Mouse (Mus musculus) kidney, embryonic 16.5 days (tissue): ENCODE measurements around the gene Slc25a11. TPM values are rescaled to one million over a fixed set of nuclear protein-coding genes. Genes with fewer than 3 reads are reported as not detected.
A peak's percentile ranks its signal among the peaks of the same experiment; 100 is the strongest.

Experiments used
- ATAC-seq: fragments of 200-750 bp; cut with Nextera tagmentation; 2 replicates; pipeline ENCODE4 v1.8.0; 2017; ENCODE audit warnings: moderate TSS enrichment; ENCODE audit not compliant: low FRiP score, low TSS enrichment
- H3K27ac ChIP-seq: fragments of 300-500 bp; sonication (generic); 2 replicates; pipeline ENCODE4 v1.5.1; 2014; ENCODE audit warnings: low read length
- H3K27me3 ChIP-seq: fragments of 300-500 bp; sonication (generic); 2 replicates; pipeline ENCODE4 v1.6.1; 2014; ENCODE audit warnings: low read length, control low read depth, mixed read lengths; ENCODE audit not compliant: insufficient read depth
- H3K36me3 ChIP-seq: fragments of 300-500 bp; sonication (generic); 2 replicates; pipeline ENCODE4 v1.6.1; 2014; ENCODE audit warnings: low read length, control low read depth, mixed read lengths; ENCODE audit not compliant: insufficient read depth
- H3K4me1 ChIP-seq: fragments of 300-500 bp; sonication (generic); 2 replicates; pipeline ENCODE4 v1.6.1; 2014; ENCODE audit warnings: low read length, control low read depth, mixed read lengths; ENCODE audit not compliant: insufficient read depth
- H3K4me2 ChIP-seq: fragments of 300-500 bp; sonication (generic); replicated peaks from 2 replicates; pipeline ENCODE4 v1.6.1; 2014; ENCODE audit warnings: low read depth, low read length
- H3K4me3 ChIP-seq: fragments of 300-500 bp; sonication (generic); 2 replicates; pipeline ENCODE4 v1.5.1; 2014; ENCODE audit warnings: mild to moderate bottlenecking, low read length
- H3K9ac ChIP-seq: fragments of 300-500 bp; sonication (generic); replicated peaks from 2 replicates; pipeline ENCODE4 v1.6.1; 2014; ENCODE audit warnings: low read length
- H3K9me3 ChIP-seq: fragments of 300-500 bp; sonication (generic); 2 replicates; pipeline ENCODE4 v1.6.1; 2016; ENCODE audit warnings: low read length, control low read depth
- WGBS: fragments of 180-500 bp; shearing (Covaris S2); extraction: QIAGEN DNeasy Blood & Tissue Kit; methylation state at CpG from one replicate; pipeline ENCODE4 v1.1.7; 2014; 5-methylcytosine and 5-hydroxymethylcytosine counted together
- polyA plus RNA-seq: library from polyadenylated mRNA; unstranded; fragments of >200 nt; fragmentation: Nextera tagmentation; extraction: Ambion mirVana; gene quantifications from 2 replicates; pipeline ENCODE4 v1.2.1, GENCODE M21; 2015

Slc25a11 gene
- polyA plus RNA-seq, 1 experiment from 2014 or later = 235 TPM

- WGBS = 1% methylated on average over 17 of the region's 17 CpGs
- Histone ChIP-seq H3K36me3 (peaks cover 30% of the 10 kb centered on the region), H3K4me2 (peak overlapping the region; percentile 77), H3K9me3 (no peaks in the 10 kb centered on the region), H3K4me3 (peak overlapping the region; percentile 43), H3K27me3 (no peaks in the 10 kb centered on the region), H3K9ac (peak overlapping the region; percentile 33), H3K4me1 (peaks cover 13% of the 10 kb centered on the region), H3K27ac (peak overlapping the region; percentile 76)
- peak; percentile 93 for ATAC-seq
These were observed 32.2 kb downstream of the Slc25a11 start for GRCm38 (mm10) chr11:70615074-70615473.

- no peak for ATAC-seq
- peaks cover 56% of the 10 kb centered on the region for H3K36me3 ChIP-seq
- no peak overlapping the region for H3K9ac ChIP-seq
- H3K27ac ChIP-seq = no peak overlapping the region
- no peaks in the 10 kb centered on the region for H3K9me3 ChIP-seq
- peaks cover 24% of the 10 kb centered on the region for H3K4me1 ChIP-seq
- 84% methylated on average over 7 of the region's 7 CpGs for WGBS
- no peak overlapping the region for H3K4me3 ChIP-seq
- no peaks in the 10 kb centered on the region for H3K27me3 ChIP-seq
- no peak overlapping the region for H3K4me2 ChIP-seq
These were observed 34.8 kb downstream of the Slc25a11 start for GRCm38 (mm10) chr11:70612505-70612904.

GRCm38 (mm10) chr11:70610752-70611151 is 36.5 kb downstream of the Slc25a11 start:
- H3K9me3 ChIP-seq = no peaks in the 10 kb centered on the region
- WGBS = 87% methylated on average over 4 of the region's 4 CpGs
- ATAC-seq = no peak
- peaks cover 68% of the 10 kb centered on the region for H3K36me3 ChIP-seq
- peaks cover 24% of the 10 kb centered on the region for H3K4me1 ChIP-seq
- H3K4me2 ChIP-seq = no peak overlapping the region
- no peaks in the 10 kb centered on the region for H3K27me3 ChIP-seq
- H3K4me3 ChIP-seq = no peak overlapping the region
- no peak overlapping the region for H3K27ac ChIP-seq
- H3K9ac ChIP-seq = no peak overlapping the region

- Histone ChIP-seq H3K9me3 (no peaks in the 10 kb centered on the region), H3K27ac (peak overlapping the region; percentile 16; the same call in 1 of the 2 replicates), H3K4me3 (no peak overlapping the region), H3K9ac (no peak overlapping the region), H3K4me1 (peaks cover 11% of the 10 kb centered on the region; the same call in 1 of the 2 replicates), H3K36me3 (peaks cover 91% of the 10 kb centered on the region), H3K27me3 (no peaks in the 10 kb centered on the region), H3K4me2 (no peak overlapping the region)
- ATAC-seq = peak; percentile 77
- WGBS = 73% methylated on average over 26 of the region's 26 CpGs
These were observed 38.8 kb downstream of the Slc25a11 start for GRCm38 (mm10) chr11:70608381-70609066.

DNA sequence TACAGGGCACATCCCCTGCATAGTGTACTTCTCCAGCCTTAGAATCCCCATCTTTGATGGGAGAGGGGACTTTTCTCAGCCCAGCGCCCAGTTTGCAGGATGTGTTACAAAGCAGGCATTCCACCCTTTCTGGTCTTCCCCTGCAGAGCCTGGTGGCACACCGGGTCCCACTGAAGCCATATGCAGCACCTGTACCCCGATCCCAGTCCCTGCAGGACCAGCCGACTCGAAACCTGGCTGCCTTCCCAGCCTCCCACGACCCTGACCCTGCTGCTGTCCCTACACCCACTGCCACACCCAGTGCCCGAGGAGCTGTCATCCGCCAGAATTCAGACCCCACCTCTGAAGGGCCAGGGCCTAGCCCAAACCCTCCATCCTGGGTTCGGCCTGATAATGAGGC is 39.7 kb downstream of the Slc25a11 start:
- ATAC-seq = no peak
- no peak overlapping the region for H3K4me2 ChIP-seq
- no peak overlapping the region for H3K9ac ChIP-seq
- H3K9me3 ChIP-seq = no peaks in the 10 kb centered on the region
- H3K36me3 ChIP-seq = peaks cover 89% of the 10 kb centered on the region
- H3K27ac ChIP-seq = no peak overlapping the region
- no peaks in the 10 kb centered on the region for H3K27me3 ChIP-seq
- H3K4me1 ChIP-seq = peaks cover 11% of the 10 kb centered on the region; the same call in 1 of the 2 replicates
- 90% methylated on average over 9 of the region's 9 CpGs for WGBS
- no peak overlapping the region for H3K4me3 ChIP-seq

DNA sequence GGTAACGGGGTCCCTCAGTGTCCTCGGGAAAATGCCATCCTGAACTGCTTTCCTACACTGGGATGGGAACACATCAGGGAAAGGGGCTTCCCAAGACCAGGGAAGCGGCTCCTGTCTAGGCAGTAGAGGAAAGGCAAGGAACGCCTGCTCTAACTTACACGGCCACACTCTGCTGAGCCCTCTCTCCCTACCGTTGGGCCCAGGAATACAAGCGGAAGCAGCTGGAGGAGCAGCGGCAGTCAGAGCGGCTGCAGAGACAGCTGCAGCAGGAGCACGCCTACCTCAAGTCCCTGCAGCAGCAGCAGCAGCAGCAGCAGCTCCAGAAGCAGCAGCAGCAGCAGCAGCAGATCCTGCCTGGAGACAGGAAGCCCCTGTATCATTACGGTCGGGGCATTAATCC is 40.6 kb downstream of the Slc25a11 start:
- Histone ChIP-seq H3K4me3 (no peak overlapping the region), H3K9me3 (no peaks in the 10 kb centered on the region), H3K36me3 (peaks cover 89% of the 10 kb centered on the region), H3K4me2 (no peak overlapping the region), H3K27ac (no peak overlapping the region), H3K4me1 (peaks cover 11% of the 10 kb centered on the region; the same call in 1 of the 2 replicates), H3K9ac (no peak overlapping the region), H3K27me3 (no peaks in the 10 kb centered on the region)
- no peak for ATAC-seq
- WGBS = 72% methylated on average over 12 of the region's 12 CpGs

DNA sequence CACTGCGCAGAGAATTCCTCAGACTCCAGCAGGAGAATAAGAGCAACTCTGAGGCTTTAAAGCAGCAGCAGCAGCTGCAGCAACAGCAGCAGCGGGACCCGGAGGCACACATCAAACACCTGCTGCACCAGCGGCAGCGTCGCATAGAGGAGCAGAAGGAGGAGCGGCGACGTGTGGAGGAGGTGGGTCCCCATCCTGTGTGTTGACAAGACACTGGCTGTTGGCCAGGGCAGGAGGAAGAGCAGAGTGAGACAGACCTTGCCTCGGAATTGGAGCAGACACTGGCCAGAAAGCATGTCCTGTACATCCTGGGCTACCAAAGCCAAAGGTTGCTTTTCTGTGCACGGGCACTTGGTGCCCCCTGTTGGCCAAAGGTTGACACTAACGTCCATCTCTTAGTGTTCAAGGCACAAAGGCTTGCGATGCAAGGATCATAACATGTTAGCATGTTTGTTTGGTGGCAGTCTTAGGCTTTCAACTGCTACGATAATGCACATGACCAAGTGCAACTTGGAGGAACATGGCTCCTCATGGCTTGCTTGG is 42.2 kb downstream of the Slc25a11 start:
- no peaks in the 10 kb centered on the region for H3K27me3 ChIP-seq
- no peaks in the 10 kb centered on the region for H3K9me3 ChIP-seq
- no peak overlapping the region for H3K27ac ChIP-seq
- ATAC-seq = no peak
- peaks cover 78% of the 10 kb centered on the region for H3K36me3 ChIP-seq
- WGBS = 54% methylated on average over 14 of the region's 14 CpGs
- no peak overlapping the region for H3K9ac ChIP-seq
- H3K4me3 ChIP-seq = no peak overlapping the region
- no peak overlapping the region for H3K4me2 ChIP-seq
- H3K4me1 ChIP-seq = peaks cover 11% of the 10 kb centered on the region; the same call in 1 of the 2 replicates

GRCm38 (mm10) chr11:70598451-70598953 is 48.8 kb downstream of the Slc25a11 start:
- H3K36me3 ChIP-seq = peaks cover 33% of the 10 kb centered on the region

GRCm38 (mm10) chr11:70597301-70597700 is 50.0 kb downstream of the Slc25a11 start:
- H3K9me3 ChIP-seq = no peaks in the 10 kb centered on the region
- peaks cover 25% of the 10 kb centered on the region for H3K36me3 ChIP-seq
- WGBS = 87% methylated on average over 6 of the region's 6 CpGs

More at GRCm38 (mm10) chr11:70598451-70598953, 48.8 kb downstream of the Slc25a11 start:
- no peaks in the 10 kb centered on the region for H3K27me3 ChIP-seq
- no peak for ATAC-seq
- H3K9me3 ChIP-seq = no peaks in the 10 kb centered on the region
- H3K4me2 ChIP-seq = no peak overlapping the region
- WGBS = 88% methylated on average over 9 of the region's 9 CpGs
- peaks cover 12% of the 10 kb centered on the region for H3K4me1 ChIP-seq
- H3K27ac ChIP-seq = no peak overlapping the region
- no peak overlapping the region for H3K4me3 ChIP-seq
- H3K9ac ChIP-seq = no peak overlapping the region

DNA sequence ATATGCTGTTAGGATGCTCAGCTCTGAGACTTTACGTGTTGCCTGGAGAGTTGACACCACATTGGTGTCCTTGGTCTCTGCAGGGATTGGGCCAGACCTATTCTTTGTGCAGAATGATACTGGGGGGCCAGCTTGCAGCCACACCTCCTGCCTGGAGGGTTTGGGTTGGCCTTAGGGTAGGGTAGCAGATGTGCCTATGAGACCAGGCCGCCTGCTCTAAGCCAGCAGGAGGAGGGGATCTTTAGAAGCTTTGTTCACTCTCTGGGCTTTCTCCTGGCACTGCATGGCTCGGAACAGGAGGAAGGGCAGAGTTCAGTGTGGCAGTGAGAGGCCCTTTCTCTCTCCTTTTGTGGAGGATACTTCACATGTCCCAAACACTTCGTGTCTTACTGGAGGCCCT is 51.2 kb downstream of the Slc25a11 start:
- H3K9me3 ChIP-seq = no peaks in the 10 kb centered on the region
- ATAC-seq = no peak

More at GRCm38 (mm10) chr11:70597301-70597700, 50.0 kb downstream of the Slc25a11 start:
- H3K4me1 ChIP-seq = peaks cover 12% of the 10 kb centered on the region
- no peak overlapping the region for H3K4me2 ChIP-seq
- ATAC-seq = no peak
- H3K4me3 ChIP-seq = no peak overlapping the region
- no peaks in the 10 kb centered on the region for H3K27me3 ChIP-seq
- H3K9ac ChIP-seq = no peak overlapping the region
- H3K27ac ChIP-seq = no peak overlapping the region

More for the DNA sequence above, 51.2 kb downstream of the Slc25a11 start:
- Histone ChIP-seq H3K4me2 (no peak overlapping the region), H3K27ac (no peak overlapping the region; the same call in 1 of the 2 replicates), H3K4me1 (peaks cover 20% of the 10 kb centered on the region), H3K36me3 (peaks cover 16% of the 10 kb centered on the region), H3K27me3 (no peaks in the 10 kb centered on the region), H3K4me3 (no peak overlapping the region), H3K9ac (no peak overlapping the region)
- WGBS = 75% methylated on average over 4 of the region's 4 CpGs
